Mouse (Mus musculus) CH12.LX (cell line): Measurements from ENCODE around the gene Nsf. TPM values are rescaled to one million over a fixed set of nuclear protein-coding genes. Genes with fewer than 3 reads are reported as not detected.

ENCODE experiments used
- DNase-seq: peaks from one replicate; pipeline ENCODE4 v3.0.0-alpha.2; 2013; ENCODE audit errors: extremely low read depth
- H3K27ac ChIP-seq: 2 replicates; pipeline ENCODE4 v1.5.1; 2012; ENCODE audit warnings: low read depth, mild to moderate bottlenecking, control low read depth, moderate library complexity; ENCODE audit not compliant: insufficient read depth
- H3K27me3 ChIP-seq: replicated peaks from 2 replicates; pipeline ENCODE3; 2012; ENCODE audit warnings: inconsistent platforms
- H3K36me3 ChIP-seq, 2 experiments: replicated peaks in 1 of 2; 2 replicates each; pipeline versions ENCODE3 to v1.6.1; 2012; ENCODE audit warnings: inconsistent platforms in 1 of 2, low read length in 1 of 2, mild to moderate bottlenecking in 1 of 2, mixed read lengths in 1 of 2, moderate library complexity in 1 of 2; ENCODE audit not compliant: control insufficient read depth in 1 of 2, insufficient read depth in 1 of 2
- H3K4me1 ChIP-seq, 2 experiments: 2 replicates each; pipeline ENCODE4 v1.6.1; 2012; ENCODE audit warnings: inconsistent platforms in 1 of 2, moderate library complexity in 1 of 2; ENCODE audit not compliant: insufficient read depth in 2 of 2, control insufficient read depth in 1 of 2
- H3K4me2 ChIP-seq: 2 replicates; pipeline ENCODE4 v1.6.1; 2012; ENCODE audit warnings: low read depth, mild to moderate bottlenecking, control low read depth; ENCODE audit not compliant: poor library complexity, insufficient read depth, severe bottlenecking
- H3K4me3 ChIP-seq, 3 experiments: fragments of 150-350 bp in 1 of 3; sonication (generic) in 1 of 3; replicated peaks in 1 of 3; 2 replicates each; pipeline versions ENCODE3 to v1.5.1; 2011 to 2012; ENCODE audit warnings: low read depth in 2 of 3, low read length in 2 of 3, mild to moderate bottlenecking in 2 of 3, moderate library complexity in 2 of 3, control low read depth in 1 of 3, improper control_type of control experiment in 1 of 3, inconsistent platforms in 1 of 3, mixed read lengths in 1 of 3; ENCODE audit not compliant: poor library complexity in 1 of 3
- H3K79me2 ChIP-seq: replicated peaks from 2 replicates; pipeline ENCODE4 v1.6.1; 2012; ENCODE audit warnings: mild to moderate bottlenecking, moderate library complexity; ENCODE audit not compliant: control insufficient read depth, poor library complexity, insufficient read depth, severe bottlenecking; ENCODE audit errors: extremely low read depth
- H3K9ac ChIP-seq: 2 replicates; pipeline ENCODE4 v1.6.1; 2012; ENCODE audit warnings: low read depth, mild to moderate bottlenecking, control low read depth, moderate library complexity; ENCODE audit not compliant: insufficient read depth
- H3K9me3 ChIP-seq: replicated peaks from 2 replicates; pipeline ENCODE3; 2012; ENCODE audit warnings: low read length, inconsistent platforms, mixed read lengths
- ELF1 ChIP-seq: IDR thresholded peaks from 2 replicates; pipeline ENCODE4 v1.6.1; 2014; ENCODE audit warnings: low read depth, mild to moderate bottlenecking, inconsistent platforms, low read length, improper control_type of control experiment
- EP300 ChIP-seq: IDR thresholded peaks from 2 replicates; pipeline ENCODE4 v1.6.1; 2011; ENCODE audit warnings: low read length, improper control_type of control experiment
- ETS1 ChIP-seq: conservative IDR thresholded peaks from 2 replicates; pipeline ENCODE4 v1.6.1; 2012; ENCODE audit warnings: low read depth, mild to moderate bottlenecking, inconsistent platforms, low read length, improper control_type of control experiment, moderate library complexity
- HCFC1 ChIP-seq: IDR thresholded peaks from 2 replicates; pipeline ENCODE4 v1.6.1; 2012; ENCODE audit warnings: low read depth, mild to moderate bottlenecking, inconsistent platforms, low read length, improper control_type of control experiment
- MAFK ChIP-seq: IDR thresholded peaks from 2 replicates; pipeline ENCODE4 v1.6.1; 2011; ENCODE audit warnings: low read length, improper control_type of control experiment; ENCODE audit not compliant: insufficient replicate concordance
- MAX ChIP-seq: IDR thresholded peaks from 2 replicates; pipeline ENCODE4 v1.6.1; 2011; ENCODE audit warnings: low read length, improper control_type of control experiment
- MEF2A ChIP-seq: IDR thresholded peaks from 2 replicates; pipeline ENCODE4 v1.6.1; 2014; ENCODE audit warnings: low read depth, mild to moderate bottlenecking, inconsistent platforms, low read length, improper control_type of control experiment, borderline replicate concordance
- MXI1 ChIP-seq: IDR thresholded peaks from 2 replicates; pipeline ENCODE4 v1.6.1; 2011; ENCODE audit warnings: mild to moderate bottlenecking, low read depth, low read length, improper control_type of control experiment
- MYC ChIP-seq: IDR thresholded peaks from 2 replicates; pipeline ENCODE4 v1.6.1; 2011; ENCODE audit warnings: low read depth, mild to moderate bottlenecking, improper control_type of control experiment, low read length
- NELFE ChIP-seq: IDR thresholded peaks from 2 replicates; pipeline ENCODE4 v1.6.1; 2011; ENCODE audit warnings: low read depth, low read length, improper control_type of control experiment
- NRF1 ChIP-seq: IDR thresholded peaks from 2 replicates; pipeline ENCODE4 v1.6.1; 2014; ENCODE audit warnings: low read depth, mild to moderate bottlenecking, inconsistent platforms, low read length, improper control_type of control experiment, moderate library complexity
- POLR2A ChIP-seq: IDR thresholded peaks from 2 replicates; pipeline ENCODE4 v1.6.1; 2011; ENCODE audit warnings: low read depth, mild to moderate bottlenecking, improper control_type of control experiment, low read length
- RAD21 ChIP-seq: IDR thresholded peaks from 2 replicates; pipeline ENCODE4 v1.6.1; 2011; ENCODE audit warnings: low read depth, mild to moderate bottlenecking, low read length, improper control_type of control experiment, moderate library complexity
- SMC3 ChIP-seq: IDR thresholded peaks from 2 replicates; pipeline ENCODE4 v1.6.1; 2011; ENCODE audit warnings: low read depth, low read length, improper control_type of control experiment
- TBP ChIP-seq: conservative IDR thresholded peaks from 2 replicates; pipeline ENCODE4 v1.6.1; 2011; ENCODE audit warnings: low read depth, low read length, improper control_type of control experiment
- TCF12 ChIP-seq: IDR thresholded peaks from 2 replicates; pipeline ENCODE4 v1.6.1; 2014; ENCODE audit warnings: low read depth, mild to moderate bottlenecking, inconsistent platforms, low read length, improper control_type of control experiment
- USF1 ChIP-seq: IDR thresholded peaks from 2 replicates; pipeline ENCODE4 v1.6.1; 2014; ENCODE audit warnings: low read depth, mild to moderate bottlenecking, inconsistent platforms, low read length, improper control_type of control experiment
- USF2 ChIP-seq: conservative IDR thresholded peaks from 2 replicates; pipeline ENCODE4 v1.6.1; 2011; ENCODE audit warnings: low read depth, low read length, improper control_type of control experiment
- ZC3H11A ChIP-seq: IDR thresholded peaks from 2 replicates; pipeline ENCODE4 v1.6.1; 2012; ENCODE audit warnings: low read depth, mild to moderate bottlenecking, inconsistent platforms, low read length, improper control_type of control experiment
- ZKSCAN1 ChIP-seq: IDR thresholded peaks from 2 replicates; pipeline ENCODE4 v1.6.1; 2012; ENCODE audit warnings: low read depth, inconsistent platforms, low read length, improper control_type of control experiment, borderline replicate concordance
- ZMIZ1 ChIP-seq: IDR thresholded peaks from 2 replicates; pipeline ENCODE4 v1.6.1; 2012; ENCODE audit warnings: low read depth, mild to moderate bottlenecking, inconsistent platforms, low read length, improper control_type of control experiment
- dilution Hi-C: fragments of 300-500 bp; cut with MboI; formaldehyde crosslinking; loops from 2 replicates; pipeline ENCODE4 v1.14.3; 2020; ENCODE audit warnings: low sequenced_read_pairs; ENCODE audit not compliant: extremely low pct_unique_long_range_greater_than_20kb, extremely low pct_ligation_motif_present
- in situ Hi-C: fragments of 300-500 bp; cut with MboI; formaldehyde crosslinking; loops from 3 replicates; pipeline ENCODE4 v1.14.3; 2019; ENCODE audit warnings: low sequenced_read_pairs, low pct_ligation_motif_present, low pct_unique_long_range_greater_than_20kb, mixed read lengths
- polyA plus RNA-seq: library from polyadenylated mRNA; unstranded; fragments of >175 nt; gene quantifications from 2 replicates; pipeline ENCODE4 v1.2.1, GENCODE M21; 2012; ENCODE audit warnings: low read depth; ENCODE audit not compliant: insufficient read length
- total RNA-seq, 2 experiments: library from RNA; depleted of rRNA; stranded (reverse); fragments of 300-350 nt in 1 of 2; fragments of >200 nt in 1 of 2; gene quantifications; 2 replicates each; pipeline ENCODE4 v1.2.3; 2012 to 2014

Nsf gene
- total and polyA plus RNA-seq, 3 experiments = 48.1 to 99.3 (median 50.9) TPM

DNA sequence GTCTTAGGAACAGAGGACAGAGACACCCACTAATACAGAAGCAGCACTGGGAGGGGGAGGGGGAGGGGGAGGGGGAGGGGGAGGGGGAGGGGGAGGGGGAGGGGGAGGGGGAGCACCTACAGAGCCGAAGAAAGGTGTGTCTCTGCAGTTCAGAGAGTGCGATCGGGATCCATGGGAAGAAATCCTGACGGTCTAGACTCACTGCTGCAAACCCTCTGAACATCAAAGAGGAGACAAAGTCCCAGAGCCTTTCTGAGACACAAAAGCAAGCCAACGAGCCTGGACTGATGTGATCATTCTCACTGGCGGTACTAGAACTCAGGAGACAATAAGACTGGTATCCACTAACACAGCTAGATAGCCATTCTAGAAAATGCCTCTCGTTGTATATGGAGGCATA is 88.5 kb downstream of the Nsf start:
- H3K27ac ChIP-seq = no peak overlapping the region

DNA sequence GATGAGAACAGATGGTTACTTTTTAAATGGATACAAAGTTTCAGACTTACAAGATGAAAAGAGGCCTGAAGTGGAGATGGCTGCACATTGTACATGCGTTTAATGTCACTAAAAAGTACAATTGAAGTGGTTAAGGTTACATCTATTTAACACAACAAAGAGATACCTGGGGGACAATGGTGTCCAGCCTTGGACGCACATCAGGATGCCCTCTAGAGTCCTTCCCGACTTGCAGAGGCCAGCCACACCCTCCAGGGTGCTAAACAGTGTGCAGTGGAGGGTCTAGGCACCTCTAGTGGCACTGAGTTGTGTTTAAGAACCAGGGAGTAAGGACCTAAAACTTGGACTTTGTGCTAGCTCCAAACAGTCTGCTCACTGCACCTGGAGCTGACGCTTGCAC is 89.4 kb downstream of the Nsf start:
- H3K27me3 ChIP-seq = no peaks in the 10 kb centered on the region
- no peak overlapping the region for H3K9ac ChIP-seq
- no peaks in the 10 kb centered on the region for H3K79me2 ChIP-seq
- dilution Hi-C loops (no loop called here), in situ Hi-C loops (no loop called here)
- TF ChIP-seq RAD21 = no peak
- no peak for TF ChIP-seq USF2
- TF ChIP-seq NRF1 = no peak
- TF ChIP-seq ETS1 = no peak
- H3K27ac ChIP-seq = no peak overlapping the region
- no peaks in the 10 kb centered on the region for H3K9me3 ChIP-seq
- peaks cover 27 to 83% of the 10 kb centered on the region in 2 experiments for H3K36me3 ChIP-seq
- no peak for DNase-seq
- H3K4me2 ChIP-seq = no peak overlapping the region
- H3K4me1 ChIP-seq = no peaks in the 10 kb centered on the region
- H3K4me3 ChIP-seq = no peak overlapping the region

More for the DNA sequence above, 88.5 kb downstream of the Nsf start:
- H3K4me3 ChIP-seq = no peak overlapping the region
- in situ Hi-C loops (no loop called here), dilution Hi-C loops (no loop called here)
- H3K79me2 ChIP-seq = no peaks in the 10 kb centered on the region
- H3K9me3 ChIP-seq = no peaks in the 10 kb centered on the region
- H3K27me3 ChIP-seq = no peaks in the 10 kb centered on the region
- no peak overlapping the region for H3K9ac ChIP-seq
- H3K4me1 ChIP-seq = no peaks in the 10 kb centered on the region
- no peak for DNase-seq
- peaks cover 29 to 83% of the 10 kb centered on the region in 2 experiments for H3K36me3 ChIP-seq
- TF ChIP-seq TCF12 = no peak
- no peak for TF ChIP-seq HCFC1
- TF ChIP-seq TBP = no peak
- no peak for TF ChIP-seq MAFK
- TF ChIP-seq USF2 = no peak
- TF ChIP-seq POLR2A = no peak
- TF ChIP-seq EP300 = no peak
- TF ChIP-seq ZC3H11A = no peak
- no peak for TF ChIP-seq ZKSCAN1
- no peak for TF ChIP-seq MAX
- TF ChIP-seq MXI1 = no peak
- no peak for TF ChIP-seq USF1
- no peak for TF ChIP-seq SMC3
- no peak for TF ChIP-seq ZMIZ1
- TF ChIP-seq MEF2A = no peak
- no peak for TF ChIP-seq NELFE
- TF ChIP-seq ELF1 = no peak
- TF ChIP-seq ETS1 = no peak
- TF ChIP-seq MYC = no peak
- TF ChIP-seq, all 38 proteins: peak for 0
- H3K4me2 ChIP-seq = no peak overlapping the region
